Mouse (Mus musculus) common myeloid progenitor, adult 5-6 weeks (primary cell): ENCODE measurements around the gene Tekt4. TPM values are rescaled to one million over a fixed set of nuclear protein-coding genes. Genes with fewer than 3 reads are reported as not detected.
A peak's percentile ranks its signal among the peaks of the same experiment; 100 is the strongest.

ENCODE experiments used
- ATAC-seq: replicated peaks from 2 replicates; pipeline ENCODE4 v1.8.0; 2016; ENCODE audit warnings: low read depth, mild to moderate bottlenecking, moderate TSS enrichment, inconsistent platforms; ENCODE audit not compliant: poor library complexity, severe bottlenecking
- total RNA-seq: library from RNA; stranded (forward); fragments of 200-1000, 187-1606 nt; gene quantifications from 2 replicates; pipeline ENCODE4 v1.2.3, GENCODE M21; 2017

The Tekt4 gene
- total RNA-seq, 1 experiment from 2014 or later = not detected

- ATAC-seq = no peak
These were observed 23.9 kb upstream of the Tekt4 start for GRCm38 (mm10) chr17:25430534-25430933.

DNA sequence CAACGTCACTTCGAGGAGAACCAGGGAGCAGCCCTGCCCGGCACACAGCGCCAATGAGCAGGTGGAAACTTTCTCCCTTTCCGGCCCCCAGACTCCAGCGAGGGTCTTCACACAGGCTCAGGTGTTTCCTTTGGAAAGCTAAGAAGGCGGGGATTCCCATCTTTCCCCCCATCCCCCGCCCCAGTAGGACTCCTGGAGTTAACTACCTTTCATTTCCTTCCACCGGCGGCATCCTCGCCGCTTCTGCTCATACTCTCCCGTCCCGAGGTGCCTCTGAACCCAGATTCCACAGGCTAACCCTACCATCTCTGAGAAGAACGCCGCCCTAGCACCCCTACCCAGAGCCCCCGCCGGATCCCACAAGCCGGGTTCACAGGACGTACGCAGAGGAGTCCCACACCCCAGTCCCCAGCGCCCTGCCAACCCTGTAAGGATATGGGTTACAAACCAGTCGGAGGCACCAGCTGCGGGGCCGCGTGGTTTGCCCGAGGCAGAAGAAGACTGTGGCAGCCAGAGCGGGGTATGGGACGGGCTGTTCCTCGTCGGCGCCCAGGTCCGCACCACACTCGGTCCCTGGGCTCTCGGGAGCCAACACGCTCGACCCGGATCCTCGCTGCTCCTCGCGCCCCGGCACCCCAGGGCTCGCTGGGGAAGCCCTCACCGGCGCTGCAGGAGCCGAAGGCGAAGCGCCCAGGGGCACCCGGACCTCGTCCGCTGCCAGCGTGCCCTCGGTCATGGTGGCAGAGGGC is 21.8 kb upstream of the Tekt4 start:
- ATAC-seq = 0 out of 2 replicates have a peak, but pooled peaks have one; percentile 2

DNA sequence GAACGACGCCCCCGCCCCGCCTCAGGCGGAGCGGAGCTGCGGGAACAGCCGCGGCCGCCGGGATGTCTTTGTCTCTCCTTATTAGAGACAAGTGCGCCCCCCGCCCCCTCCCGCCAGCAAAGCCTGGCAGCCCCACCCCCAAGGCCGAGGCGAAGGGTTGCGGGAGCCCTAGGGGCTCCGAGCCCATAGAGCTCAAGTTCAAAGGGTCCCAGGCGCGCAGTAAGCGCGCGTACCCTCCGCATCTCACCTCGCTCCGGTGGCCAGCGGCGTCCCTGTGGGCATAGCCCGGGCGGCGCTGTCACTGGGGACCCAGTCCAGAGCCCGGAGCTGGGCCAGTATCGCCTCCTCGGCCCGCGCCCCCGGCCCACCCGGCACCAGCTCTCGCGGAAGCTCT is 21.2 kb upstream of the Tekt4 start:
- no peak for ATAC-seq

DNA sequence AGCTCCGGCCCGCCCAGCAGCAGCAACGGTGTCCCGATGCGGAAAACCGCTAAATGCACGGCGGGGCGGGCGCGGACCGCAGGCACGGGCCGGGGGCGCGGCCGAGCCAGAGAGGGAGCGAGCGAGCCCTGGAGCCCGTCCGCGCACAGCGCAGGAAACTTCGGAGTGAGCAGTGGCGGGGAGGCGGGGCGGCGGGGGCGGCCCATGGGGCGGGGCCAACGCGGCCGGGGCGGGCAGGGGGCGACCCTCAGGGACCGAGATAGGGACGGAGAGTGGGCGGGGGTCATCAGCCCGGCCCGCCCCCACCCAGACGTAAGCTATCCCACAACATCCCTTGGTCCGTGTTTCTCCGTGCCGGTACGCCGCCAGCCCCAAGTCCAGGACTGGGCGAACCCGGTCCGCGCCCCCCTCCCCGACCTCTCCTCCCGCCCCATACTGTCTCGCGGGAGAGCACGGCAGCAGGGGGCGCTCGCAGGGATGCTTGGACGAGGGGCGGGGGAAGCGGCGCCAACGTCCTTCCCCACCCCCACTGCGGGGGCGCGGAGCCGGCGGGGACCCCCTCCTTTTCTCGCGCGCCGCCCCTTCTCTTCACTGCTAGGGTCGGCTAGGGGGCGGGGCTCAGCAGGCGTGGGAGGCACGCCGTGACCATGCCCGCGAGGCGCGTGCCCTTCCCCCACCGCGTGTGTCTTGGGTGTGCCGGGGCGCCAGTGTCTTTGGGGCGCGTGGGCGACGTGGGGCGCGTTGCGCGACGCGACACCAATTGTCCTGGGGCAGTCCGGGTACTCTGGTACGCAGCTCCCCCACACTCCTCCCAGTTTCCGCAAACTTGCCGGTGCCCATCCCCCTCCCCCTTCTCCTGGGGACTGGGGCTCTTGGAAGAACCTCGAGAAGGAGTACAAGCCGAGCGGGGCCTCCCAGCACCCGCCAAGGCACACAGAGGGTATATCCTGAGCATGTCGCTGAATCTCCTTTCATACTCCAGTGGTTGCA is 20.5 kb upstream of the Tekt4 start, which contains the start of gene Cacna1h:
Gene Cacna1h (minus strand): TSS at position 167 of the 990 bp plus-strand sequence.
- ATAC-seq = 0 out of 2 replicates have a peak, but pooled peaks have one; percentile 7

GRCm38 (mm10) chr17:25441417-25441816 is 13.0 kb upstream of the Tekt4 start:
- no peak for ATAC-seq

DNA sequence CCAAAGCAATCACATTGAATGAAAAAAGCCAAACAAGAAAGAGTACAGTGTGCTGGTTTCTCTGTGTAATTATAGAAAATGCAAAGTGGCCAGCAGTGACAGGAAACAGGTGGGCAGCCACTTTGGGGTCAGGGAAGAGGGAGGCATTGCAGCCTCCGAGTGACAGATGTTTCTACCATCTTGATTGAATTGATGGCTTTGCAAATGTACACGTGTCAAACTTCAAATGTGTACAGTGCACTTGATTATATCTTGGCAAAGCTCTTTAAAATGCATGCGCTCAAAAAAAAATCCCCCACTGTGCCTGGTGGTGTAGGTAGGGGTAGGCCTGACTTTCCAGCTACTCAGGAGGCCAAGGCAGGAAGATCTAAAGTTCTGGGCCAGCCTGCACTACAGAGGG is 11.5 kb upstream of the Tekt4 start:
- no peak for ATAC-seq

DNA sequence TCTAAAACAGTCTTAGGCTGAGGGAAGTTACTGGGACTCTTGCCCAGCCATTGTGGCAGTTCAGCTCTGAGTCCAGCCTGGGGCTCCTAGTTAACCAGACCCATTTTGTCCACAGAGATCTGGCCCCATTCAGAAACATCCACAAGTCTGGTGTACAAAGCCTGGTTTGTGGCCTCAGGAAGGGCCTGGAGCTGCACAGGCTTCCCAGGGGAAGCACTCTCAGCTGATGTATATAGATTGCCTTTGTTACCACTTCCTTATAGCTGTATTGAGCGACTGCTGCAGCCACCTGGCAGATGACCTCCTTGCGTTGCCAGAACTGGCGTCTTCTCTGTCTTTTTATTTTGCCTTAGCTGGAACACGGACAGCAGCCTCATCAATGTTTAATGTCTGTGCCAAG is 9.3 kb upstream of the Tekt4 start:
- ATAC-seq = no peak

DNA sequence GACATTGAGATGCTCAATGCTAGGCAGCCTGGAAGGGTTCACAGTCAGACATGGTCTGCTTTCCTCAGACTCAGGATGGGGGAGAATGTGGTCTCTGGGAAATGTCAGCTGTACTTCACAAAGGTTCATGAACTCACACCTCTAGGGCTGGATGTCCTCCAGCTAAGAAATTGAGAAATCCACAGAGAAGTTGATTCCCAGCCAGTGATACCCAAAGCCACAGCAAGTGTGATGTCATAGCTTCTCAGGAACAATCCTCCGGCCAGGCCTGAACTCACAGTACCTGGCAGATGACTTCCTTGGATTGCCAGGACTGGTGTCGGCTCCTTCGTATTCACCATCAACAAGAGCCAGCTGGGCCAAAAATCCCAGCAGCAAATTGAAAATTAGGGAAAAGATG is 8.6 kb upstream of the Tekt4 start:
- no peak for ATAC-seq

DNA sequence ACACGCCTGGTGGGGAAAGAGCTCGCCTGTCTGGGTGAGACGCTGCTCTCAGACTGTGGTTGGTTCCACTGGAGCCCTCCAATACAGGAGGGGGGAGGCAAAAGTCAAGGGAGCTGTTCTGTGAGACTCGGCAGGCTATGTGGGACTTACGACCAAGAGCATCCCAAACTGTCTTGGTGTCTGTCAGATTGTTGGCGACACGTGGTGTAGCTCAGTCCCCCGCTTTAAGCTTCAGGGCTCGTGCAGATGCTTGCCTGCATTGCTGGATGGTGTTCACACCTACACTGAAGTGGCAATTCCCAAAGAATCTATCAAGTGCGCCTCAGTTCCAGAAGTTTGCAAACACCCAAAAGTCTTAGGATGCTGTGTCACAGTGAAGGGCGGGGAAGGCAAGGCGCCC is 6.5 kb upstream of the Tekt4 start:
- ATAC-seq = no peak

DNA sequence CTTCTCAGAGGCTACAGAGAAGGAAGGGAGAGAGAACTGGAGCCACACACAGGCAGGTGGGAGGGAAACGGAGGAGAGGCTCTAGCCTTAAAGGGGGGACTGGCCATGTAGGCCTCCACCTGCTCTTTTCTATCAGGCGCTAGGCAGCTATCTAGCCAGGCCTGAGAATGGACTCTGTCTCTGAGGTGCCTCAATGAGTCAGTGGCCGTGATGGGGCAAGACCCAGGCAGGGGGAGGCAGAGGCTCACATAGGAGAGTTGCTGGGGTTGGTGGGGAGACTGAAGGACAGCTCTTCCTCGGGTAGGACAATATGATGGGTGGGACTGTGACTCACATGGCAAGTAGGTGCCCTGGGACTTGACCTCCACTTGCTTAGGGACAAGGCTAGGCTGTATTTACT is 4.1 kb upstream of the Tekt4 start:
- ATAC-seq = no peak

DNA sequence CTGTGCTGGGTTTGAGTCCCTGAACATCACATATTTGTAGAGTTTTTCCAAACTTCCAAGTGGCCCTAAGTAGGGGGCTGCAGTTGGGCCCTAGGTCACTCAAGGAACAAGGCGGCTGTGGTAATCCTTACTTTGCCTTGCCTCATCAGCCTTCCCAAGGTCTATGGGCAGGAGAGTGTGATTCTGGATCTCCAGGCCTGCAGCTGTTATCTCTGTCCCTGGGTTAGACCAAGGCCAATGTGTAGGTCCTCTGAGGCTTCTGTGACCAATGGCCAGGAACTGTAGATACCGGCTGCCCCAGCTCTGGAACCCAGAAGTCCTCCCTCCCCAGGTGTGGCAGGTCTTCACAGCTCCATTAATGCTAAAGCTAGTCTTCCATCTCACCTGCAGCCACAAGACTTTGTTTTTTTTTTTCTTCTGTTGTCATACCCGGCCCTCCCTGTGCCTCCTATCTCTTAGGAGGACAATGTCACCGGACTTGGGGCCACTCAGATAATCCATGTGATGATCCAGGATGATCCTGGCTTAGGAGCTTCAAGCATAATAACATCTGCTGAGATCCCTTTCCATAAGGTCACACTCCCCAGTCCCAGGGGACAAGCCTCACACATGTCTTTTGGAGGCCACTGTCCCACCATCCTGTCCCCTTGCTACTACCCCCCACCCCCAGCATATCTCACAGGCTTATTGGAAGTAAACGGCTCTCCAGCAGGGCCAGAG is 2.0 kb upstream of the Tekt4 start:
- ATAC-seq = no peak

DNA sequence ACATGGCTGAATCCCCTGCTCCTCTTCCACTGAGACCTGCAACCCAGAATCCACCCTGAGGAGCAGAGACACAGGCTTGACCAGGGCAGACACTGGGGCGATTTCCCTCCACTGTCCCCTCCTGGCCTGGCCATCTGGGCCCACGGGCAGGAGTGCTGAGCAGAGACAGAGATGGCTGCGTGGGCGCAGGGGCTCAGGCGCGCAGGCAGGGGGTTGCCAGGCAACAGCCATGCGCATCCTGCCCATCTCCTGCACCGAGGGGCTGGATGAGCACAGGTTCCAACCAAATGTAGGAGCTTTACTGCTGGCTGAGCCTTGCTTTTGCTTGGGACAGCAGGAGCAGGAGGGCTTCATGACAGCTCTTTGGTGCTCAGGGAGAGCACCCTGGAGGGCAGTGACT is 2.1 kb downstream of the Tekt4 start:
- ATAC-seq = no peak

- no peak for ATAC-seq
These were observed 7.9 kb downstream of the Tekt4 start for GRCm38 (mm10) chr17:25462236-25462875.

- ATAC-seq = no peak
These were observed 9.0 kb downstream of the Tekt4 start for GRCm38 (mm10) chr17:25463326-25463945.

GRCm38 (mm10) chr17:25464091-25464490 is 9.7 kb downstream of the Tekt4 start:
- ATAC-seq = no peak

GRCm38 (mm10) chr17:25466257-25466656 is 11.8 kb downstream of the Tekt4 start:
- ATAC-seq = no peak

DNA sequence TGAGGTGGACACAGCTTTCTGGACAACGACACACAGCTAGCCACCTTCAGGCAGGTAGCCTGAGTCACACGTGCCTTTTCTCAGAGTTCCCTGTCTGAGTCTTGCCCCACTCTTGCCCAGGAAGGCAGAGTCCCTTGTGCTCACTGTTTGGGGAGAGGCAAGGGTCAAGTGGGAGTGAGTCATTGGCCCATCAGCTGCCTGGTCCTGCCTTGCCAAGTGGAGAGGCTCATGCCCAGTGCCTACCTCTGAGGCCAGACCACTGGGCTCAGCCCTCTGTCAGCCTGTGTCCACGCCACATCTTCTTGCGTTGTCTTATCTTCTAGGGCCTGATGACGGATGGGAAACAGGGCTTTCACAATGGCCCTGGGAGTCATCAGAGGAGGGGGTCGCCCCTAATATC is 13.4 kb downstream of the Tekt4 start:
- ATAC-seq = no peak

DNA sequence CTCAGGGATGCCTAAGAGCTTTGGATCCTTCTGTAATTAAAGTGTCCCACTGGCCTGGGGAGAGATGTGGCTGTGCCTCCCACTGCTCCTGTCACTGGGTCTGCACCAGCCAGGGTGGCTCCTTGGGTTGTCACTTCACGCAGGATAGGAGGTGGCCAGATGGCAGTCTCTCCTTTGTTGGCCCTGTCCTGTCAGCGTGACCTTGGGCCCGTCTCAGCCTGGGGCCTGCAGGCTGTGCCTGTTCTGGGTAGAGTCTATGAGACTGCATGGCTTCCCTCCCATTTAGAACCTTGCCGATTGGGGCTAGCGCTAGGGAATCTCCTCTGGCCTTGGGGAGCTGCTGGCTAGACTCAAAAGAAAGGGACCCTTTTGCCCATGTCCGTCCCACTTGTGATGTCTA is 13.9 kb downstream of the Tekt4 start:
- no peak for ATAC-seq

GRCm38 (mm10) chr17:25469798-25470197 is 15.4 kb downstream of the Tekt4 start:
- ATAC-seq = 0 out of 2 replicates have a peak, but pooled peaks have one; percentile 45
